Mouse (Mus musculus) E14TG2a.4 (cell line): ENCODE measurements around the gene Epb41l5.

Experiments used
- CTCF ChIP-seq: conservative IDR thresholded peaks from 2 replicates; pipeline ENCODE4 v1.5.1; 2014; ENCODE audit warnings: low read length
- POU5F1 ChIP-seq: IDR thresholded peaks from 2 replicates; pipeline ENCODE4 v1.6.1; 2014; ENCODE audit warnings: low read length, borderline replicate concordance

DNA sequence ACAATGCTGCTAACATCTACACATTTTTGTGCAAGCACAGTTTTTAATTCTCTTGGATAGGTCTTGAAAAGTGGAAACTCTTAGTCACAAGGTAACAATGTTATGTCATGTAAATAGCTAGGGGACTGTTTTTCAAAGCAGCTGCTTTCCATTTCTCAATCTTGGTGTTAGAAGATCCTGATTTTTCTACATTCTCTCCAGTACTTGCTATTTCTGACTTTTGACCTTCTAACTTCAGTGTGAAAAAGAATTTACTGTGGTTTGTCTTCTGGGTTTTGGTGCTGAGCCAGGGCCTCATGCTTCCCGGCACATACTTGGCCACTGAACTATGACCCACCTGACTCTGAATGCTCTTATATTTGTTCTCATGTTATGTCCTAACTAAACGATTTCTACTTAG is 8.8 kb downstream of the Epb41l5 start:
- TF ChIP-seq CTCF (no peak), POU5F1 (no peak)
